ENCODE assay signal across 16 mouse cellular contexts in the genomic region with DNA sequence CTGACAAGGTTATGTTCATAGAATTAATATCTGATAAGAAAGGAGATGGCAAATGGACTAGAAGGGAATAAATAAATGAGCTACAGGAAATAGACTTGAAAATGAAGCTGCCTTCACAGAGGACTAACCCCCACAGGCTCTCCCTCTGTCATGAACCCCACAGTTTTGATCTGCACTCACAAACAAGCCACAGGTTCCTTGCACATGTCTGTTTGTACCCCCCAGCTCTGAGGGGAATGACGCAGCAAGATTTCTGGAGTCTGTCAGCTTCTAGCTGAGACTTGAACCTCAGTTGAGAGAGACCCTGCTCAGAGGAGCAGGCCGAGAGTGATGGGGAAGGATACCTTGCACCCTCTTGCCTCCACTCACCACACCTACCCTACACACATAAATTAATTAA.
"Had no signal": no experiment of that assay in that cellular context is flagged by ENCODE, and none has a peak within 500 bp of the region (broad histone marks: within the 10 kb centered on the region; RNA-seq: fewer than 3 reads in every experiment).

No protein-coding gene starts in this region.

- H3K36me3 ChIP-seq: intestine, embryonic 15.5 days; kidney, embryonic 15.5 days; limb, embryonic 10.5 days; midbrain, embryonic 12.5 days; neural tube, embryonic 13.5 days; stomach, embryonic 15.5 days had no signal

- H3K27ac ChIP-seq: intestine, embryonic 15.5 days; kidney, embryonic 15.5 days; left cerebral cortex, adult 2 months; limb, embryonic 10.5 days; midbrain, embryonic 12.5 days; neural tube, embryonic 13.5 days; stomach, embryonic 15.5 days had no signal

- H3K4me3 ChIP-seq: intestine, embryonic 15.5 days; kidney, embryonic 15.5 days; left cerebral cortex, adult 2 months; limb, embryonic 10.5 days; megakaryocyte, embryonic 14.5 days; midbrain, embryonic 12.5 days; neural tube, embryonic 13.5 days; stomach, embryonic 15.5 days had no signal

- H3K9ac ChIP-seq: intestine, embryonic 15.5 days; kidney, embryonic 15.5 days; lung, embryonic 14.5 days; midbrain, embryonic 12.5 days; neural tube, embryonic 13.5 days; stomach, embryonic 15.5 days had no signal

- DNase-seq: kidney, adult 2 months; kidney, postnatal 14 days; lung, embryonic 14.5 days; lung, postnatal 10 days; lung, postnatal 4 days; retina, postnatal 1 day; right cerebral cortex, postnatal 14 days had no signal

- H3K27me3 ChIP-seq: intestine, embryonic 15.5 days; kidney, embryonic 15.5 days; megakaryocyte, embryonic 14.5 days; midbrain, embryonic 12.5 days; neural tube, embryonic 13.5 days; stomach, embryonic 15.5 days had no signal

- ATAC-seq: intestine, embryonic 15.5 days; midbrain, embryonic 16.5 days had no signal

- H3K4me1 ChIP-seq: kidney, embryonic 15.5 days; limb, embryonic 10.5 days; neural tube, embryonic 13.5 days; stomach, embryonic 15.5 days had no signal
